In genomic region chr1:150165597-150165973, GRCm38 (mm10) we compare ENCODE assay signal across 12 mouse cellular contexts.
DNase-seq lines count a peak whose midpoint lies in the region; ATAC-seq and TF ChIP-seq lines count a peak whose summit lies in the region.
"Had no signal": no experiment of that assay in that cellular context is flagged by ENCODE, and none has a peak within 500 bp of the region (broad histone marks: within the 10 kb centered on the region; RNA-seq: fewer than 3 reads in every experiment).

No protein-coding gene starts in this region.

- no peak for DNase-seq in liver, embryonic 14.5 days (ENCODE audit: low read depth in 3 of 3, low spot score in 3 of 3)
- DNase-seq in cerebellum, adult 9-10 months = no peak
- no peak for DNase-seq in ovary, postnatal 10 days (ENCODE audit: low spot score)
- no peak for DNase-seq in B cell, adult 2 months
- DNase-seq: cerebellum, postnatal 14 days had no signal

- TF ChIP-seq POLR2A in bone marrow macrophage, adult 2 months (IDR thresholded peaks at IDR 0.05; ENCODE audit: borderline replicate concordance, low read depth, low read length) = no peak
- no peak for TF ChIP-seq POLR2A in small intestine, adult 2 months (IDR thresholded peaks at IDR 0.05; ENCODE audit: low read depth, low read length)

- no peak for TF ChIP-seq CTCF in bone marrow macrophage, adult 2 months (IDR thresholded peaks at IDR 0.05; ENCODE audit: low read depth, low read length)
- no peak for TF ChIP-seq CTCF in liver, embryonic 14.5 days (IDR thresholded peaks at IDR 0.05; ENCODE audit: low read depth)
- TF ChIP-seq CTCF in small intestine, adult 2 months (IDR thresholded peaks at IDR 0.05; ENCODE audit: extremely low read depth, insufficient read length, insufficient replicate concordance, low read depth, low read length) = no peak

- no peak for ATAC-seq in embryonic facial prominence, embryonic 15.5 days (ENCODE audit: insufficient number of reproducible peaks, low FRiP score, low TSS enrichment, low read depth)
- peak; percentile 39; the same call in 1 of the 2 replicates for ATAC-seq in liver, embryonic 14.5 days (ENCODE audit: insufficient read depth)
- ATAC-seq: activated CD4-positive, CD25-positive, alpha-beta regulatory T cell, adult 4 months had no signal

- 50% methylated on average over 7 of the region's 7 CpGs for WGBS in embryonic facial prominence, embryonic 15.5 days
- WGBS in liver, embryonic 14.5 days (ENCODE audit: insufficient replicate concordance) = 28% methylated on average over 7 of the region's 7 CpGs
- 69% methylated on average over 7 of the region's 7 CpGs for WGBS in small intestine, adult 2 months

- no peaks in the 10 kb centered on the region for H3K36me3 ChIP-seq in embryonic facial prominence, embryonic 15.5 days
- no peaks in the 10 kb centered on the region for H3K36me3 ChIP-seq in liver, embryonic 14.5 days (replicated peaks; ENCODE audit: control insufficient read depth, insufficient read depth, low read depth)
- H3K36me3 ChIP-seq in small intestine, adult 2 months (ENCODE audit: control insufficient read depth, insufficient read depth, low read length) = no peaks in the 10 kb centered on the region
- H3K36me3 ChIP-seq: heart, embryonic 13.5 days; hindbrain, embryonic 15.5 days had no signal

- H3K9me3 ChIP-seq in embryonic facial prominence, embryonic 15.5 days (replicated peaks) = no peaks in the 10 kb centered on the region
- H3K9me3 ChIP-seq in liver, embryonic 14.5 days (ENCODE audit: control insufficient read depth, low read length) = no peaks in the 10 kb centered on the region
- H3K9me3 ChIP-seq: heart, embryonic 13.5 days; hindbrain, embryonic 15.5 days had no signal

- H3K27me3 ChIP-seq in embryonic facial prominence, embryonic 15.5 days = no peaks in the 10 kb centered on the region
- H3K27me3 ChIP-seq in liver, embryonic 14.5 days (ENCODE audit: control insufficient read depth, insufficient read depth, low read length) = no peaks in the 10 kb centered on the region
- H3K27me3 ChIP-seq in small intestine, adult 2 months (ENCODE audit: control insufficient read depth, insufficient read depth, low read length) = no peaks in the 10 kb centered on the region
- H3K27me3 ChIP-seq: heart, embryonic 13.5 days; hindbrain, embryonic 15.5 days had no signal

- peak overlapping the region; percentile 44 for H3K4me2 ChIP-seq in embryonic facial prominence, embryonic 15.5 days (replicated peaks)
- H3K4me2 ChIP-seq in liver, embryonic 14.5 days (ENCODE audit: low read depth) = peak overlapping the region; percentile 0; the same call in 1 of the 2 replicates
- H3K4me2 ChIP-seq: heart, embryonic 13.5 days had no signal

- TF ChIP-seq EP300 in liver, embryonic 14.5 days (IDR thresholded peaks at IDR 0.05; ENCODE audit: low read depth) = no peak

- H3K4me3 ChIP-seq in bone marrow macrophage, adult 2 months (ENCODE audit: insufficient read depth, low read length) = peak overlapping the region; percentile 25; the same call in 1 of the 2 replicates
- 0 out of 2 replicates have a peak overlapping the region, but pooled peaks have one; percentile 34 for H3K4me3 ChIP-seq in embryonic facial prominence, embryonic 15.5 days (replicated peaks)
- H3K4me3 ChIP-seq in liver, embryonic 14.5 days (ENCODE audit: insufficient read depth in 1 of 2, low read depth in 2 of 2, low read length in 2 of 2) = no peak overlapping the region
- no peak overlapping the region for H3K4me3 ChIP-seq in small intestine, adult 2 months (ENCODE audit: low read depth, low read length)
- H3K4me3 ChIP-seq: heart, embryonic 13.5 days; hindbrain, embryonic 15.5 days had no signal

- H3K4me1 ChIP-seq in bone marrow macrophage, adult 2 months (ENCODE audit: control insufficient read depth, insufficient read depth, low read length) = peaks cover 8% of the 10 kb centered on the region
- 0 out of 2 replicates have a peak, but pooled peaks cover 6% of the 10 kb centered on the region for H3K4me1 ChIP-seq in embryonic facial prominence, embryonic 15.5 days
- peaks cover 0 to 6% of the 10 kb centered on the region in 2 experiments; a peak in 2 of 4 replicates for H3K4me1 ChIP-seq in liver, embryonic 14.5 days (replicated peaks; ENCODE audit: control insufficient read depth in 2 of 2, insufficient read depth in 2 of 2, low read length in 1 of 2)
- no peaks in the 10 kb centered on the region for H3K4me1 ChIP-seq in small intestine, adult 2 months (ENCODE audit: control insufficient read depth, insufficient read depth, insufficient read length, low read length)
- H3K4me1 ChIP-seq: heart, embryonic 13.5 days; hindbrain, embryonic 15.5 days had no signal

- H3K9ac ChIP-seq in embryonic facial prominence, embryonic 15.5 days = no peak overlapping the region
- no peak overlapping the region for H3K9ac ChIP-seq in liver, embryonic 14.5 days (replicated peaks)
- H3K9ac ChIP-seq: heart, embryonic 13.5 days; hindbrain, embryonic 15.5 days had no signal

- peak overlapping the region; percentile 1 for H3K27ac ChIP-seq in bone marrow macrophage, adult 2 months (ENCODE audit: insufficient read depth, low read depth, low read length)
- H3K27ac ChIP-seq in embryonic facial prominence, embryonic 15.5 days (replicated peaks) = peak overlapping the region; percentile 78
- H3K27ac ChIP-seq in liver, embryonic 14.5 days = no peak overlapping the region
- peak overlapping the region; percentile 30 for H3K27ac ChIP-seq in small intestine, adult 2 months (ENCODE audit: insufficient read depth, low read depth, low read length)
- H3K27ac ChIP-seq: heart, embryonic 13.5 days; hindbrain, embryonic 15.5 days; layer of hippocampus, adult 2 months had no signal

Comparison
In these comparisons a context has a peak if more than half of its experiments do, and no peak if none do; other contexts are left out.
1. H3K4me3 ChIP-seq: peak in bone marrow macrophage, adult 2 months (single experiment) and embryonic facial prominence, embryonic 15.5 days (single experiment); none in liver, embryonic 14.5 days (0 of 2) and small intestine, adult 2 months (single experiment).